Mouse (Mus musculus) lung, embryonic 15.5 days (tissue): ENCODE results near the gene Tnk1. TPM values are rescaled to one million over a fixed set of nuclear protein-coding genes. Genes with fewer than 3 reads are reported as not detected.

Experiments
- ATAC-seq: fragments of 200-750 bp; cut with Nextera tagmentation; 2 replicates; pipeline ENCODE4 v1.8.0; 2017; ENCODE audit warnings: moderate number of reproducible peaks, borderline replicate concordance; ENCODE audit not compliant: low FRiP score, low TSS enrichment; ENCODE audit errors: extremely low read depth
- H3K27ac ChIP-seq: fragments of 300-500 bp; sonication (generic); 2 replicates; pipeline ENCODE4 v1.5.1; 2015; ENCODE audit warnings: moderate library complexity, mild to moderate bottlenecking, inconsistent platforms
- H3K27me3 ChIP-seq: fragments of 300-500 bp; sonication (generic); 2 replicates; pipeline ENCODE4 v1.6.1; 2015; ENCODE audit warnings: inconsistent platforms
- H3K36me3 ChIP-seq: fragments of 300-500 bp; sonication (generic); 2 replicates; pipeline ENCODE4 v1.6.1; 2015; ENCODE audit warnings: inconsistent platforms
- H3K4me1 ChIP-seq: fragments of 300-500 bp; sonication (generic); 2 replicates; pipeline ENCODE4 v1.6.1; 2015; ENCODE audit warnings: inconsistent platforms
- H3K4me2 ChIP-seq: fragments of 300-500 bp; sonication (generic); 2 replicates; pipeline ENCODE4 v1.6.1; 2015; ENCODE audit warnings: inconsistent platforms, mild to moderate bottlenecking, moderate library complexity
- H3K4me3 ChIP-seq: fragments of 300-500 bp; sonication (generic); 2 replicates; pipeline ENCODE4 v1.5.1; 2015; ENCODE audit warnings: mild to moderate bottlenecking, inconsistent platforms
- H3K9ac ChIP-seq: fragments of 300-500 bp; sonication (generic); 2 replicates; pipeline ENCODE4 v1.6.1; 2015; ENCODE audit warnings: inconsistent platforms
- H3K9me3 ChIP-seq: fragments of 300-500 bp; sonication (generic); 2 replicates; pipeline ENCODE4 v1.6.1; 2016; ENCODE audit warnings: inconsistent platforms
- WGBS: fragments of 180-500 bp; shearing (Covaris S2); methylation state at CpG from one replicate; pipeline ENCODE4 v1.1.7; 2015; 5-methylcytosine and 5-hydroxymethylcytosine counted together
- polyA plus RNA-seq: library from polyadenylated mRNA; unstranded; fragments of >200 nt; fragmentation: Nextera tagmentation; extraction: Ambion mirVana; gene quantifications from 2 replicates; pipeline ENCODE4 v1.2.1, GENCODE M21; 2015

Tnk1 gene
- polyA plus RNA-seq, 1 experiment from 2014 or later = 9.2 TPM

DNA sequence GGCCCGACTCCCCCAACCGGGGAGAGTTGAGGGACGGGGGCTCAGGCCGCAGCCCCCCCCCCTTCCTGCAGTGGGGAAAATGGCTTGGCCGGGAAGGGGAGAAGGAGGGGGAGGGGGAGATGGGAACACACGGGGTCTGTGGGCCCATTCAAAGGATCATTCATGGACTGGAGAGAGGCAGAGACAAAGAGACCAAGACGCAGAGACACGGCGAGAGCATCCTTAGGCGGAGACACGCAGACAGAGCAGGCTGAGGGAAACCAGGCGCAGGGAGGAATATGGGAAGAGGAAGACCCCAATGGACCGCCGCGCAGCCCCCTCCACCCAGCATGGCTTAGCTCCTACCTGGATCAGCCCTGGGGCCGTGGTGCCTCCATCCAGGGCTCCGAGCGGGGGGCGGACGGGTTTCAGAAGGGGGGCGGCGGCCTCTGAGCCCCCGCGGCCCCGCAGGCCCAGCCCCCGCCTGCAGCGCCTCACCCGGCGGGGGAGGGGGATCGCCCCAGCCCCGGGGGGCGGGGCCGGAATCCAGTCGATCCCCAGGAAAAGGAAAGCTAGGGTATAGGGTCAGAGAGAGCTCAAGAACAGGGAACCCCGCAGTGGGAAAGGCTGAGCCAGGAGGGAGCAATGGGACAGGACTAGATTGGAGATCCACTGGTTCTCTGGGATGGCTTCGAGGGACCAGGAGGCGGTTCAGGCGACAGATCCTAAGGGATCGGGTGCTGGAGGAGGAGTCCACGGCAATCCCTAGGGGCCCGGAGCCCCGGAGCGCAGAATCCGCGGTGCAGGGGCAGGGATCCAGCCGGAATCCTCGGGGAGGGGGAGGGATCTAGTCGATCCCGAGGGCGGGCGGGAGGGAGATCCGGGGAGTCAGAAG, 21.6 kb downstream of the Tnk1 start:
- under 1% methylated on average over 41 of the region's 52 CpGs for WGBS
- H3K4me1 ChIP-seq = peaks cover 43% of the 10 kb centered on the region
- no peak for ATAC-seq

GRCm38 (mm10) chr11:69835966-69836335, 22.6 kb downstream of the Tnk1 start:
- Histone ChIP-seq H3K4me3 (peak overlapping the region; percentile 71), H3K36me3 (peaks cover 13% of the 10 kb centered on the region; the same call in 1 of the 2 replicates), H3K4me1 (peaks cover 43% of the 10 kb centered on the region), H3K27ac (no peak overlapping the region), H3K27me3 (peaks cover 20% of the 10 kb centered on the region), H3K9ac (0 out of 2 replicates have a peak overlapping the region, but pooled peaks have one; percentile 23), H3K4me2 (peak overlapping the region; percentile 98), H3K9me3 (no peaks in the 10 kb centered on the region)
- 14% methylated on average over 4 of the region's 4 CpGs for WGBS
- no peak for ATAC-seq

More for the DNA sequence above, 21.6 kb downstream of the Tnk1 start:
- Histone ChIP-seq H3K9me3 (no peaks in the 10 kb centered on the region), H3K9ac (peak overlapping the region; percentile 82), H3K4me3 (peak overlapping the region; percentile 71), H3K27me3 (peaks cover 20% of the 10 kb centered on the region), H3K27ac (peak overlapping the region; percentile 90), H3K4me2 (peak overlapping the region; percentile 98), H3K36me3 (peaks cover 13% of the 10 kb centered on the region; the same call in 1 of the 2 replicates)

DNA sequence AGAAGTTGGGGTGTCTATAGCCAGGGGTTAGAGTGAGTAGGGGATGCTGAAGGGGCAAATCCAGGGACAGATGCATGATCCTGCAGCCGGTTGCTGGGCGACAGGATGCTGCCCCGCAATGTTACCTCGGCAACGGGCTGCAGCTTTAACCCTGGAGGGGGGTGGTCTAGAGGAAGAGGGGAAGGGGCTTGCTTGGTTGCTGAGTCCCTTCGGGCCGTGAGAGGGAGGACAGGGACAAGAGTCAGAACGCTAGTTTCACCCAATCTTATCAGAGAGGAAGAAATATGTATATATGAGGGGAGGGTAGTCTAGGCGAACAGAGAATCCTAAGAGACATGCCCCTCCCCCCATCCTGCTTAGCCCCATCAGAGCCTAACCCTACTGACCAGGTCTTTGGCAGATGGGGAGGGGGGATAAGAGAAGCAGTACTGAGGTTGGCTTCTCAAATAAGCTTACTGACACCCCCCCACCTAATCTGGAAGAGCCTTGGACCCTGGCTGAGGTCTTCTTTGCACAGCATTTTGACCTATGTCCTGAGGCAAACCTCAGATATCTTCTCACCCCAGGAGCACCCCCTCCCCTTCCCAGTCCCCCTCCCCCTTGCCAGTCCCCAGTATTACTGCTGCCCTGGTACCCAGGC, 23.1 kb downstream of the Tnk1 start:
- Histone ChIP-seq H3K9ac (no peak overlapping the region), H3K4me2 (peak overlapping the region; percentile 98), H3K27me3 (peaks cover 20% of the 10 kb centered on the region), H3K9me3 (no peaks in the 10 kb centered on the region), H3K27ac (no peak overlapping the region), H3K4me1 (peaks cover 43% of the 10 kb centered on the region), H3K4me3 (peak overlapping the region; percentile 71; the same call in 1 of the 2 replicates), H3K36me3 (peaks cover 13% of the 10 kb centered on the region; the same call in 1 of the 2 replicates)
- 14% methylated on average over 9 of the region's 9 CpGs for WGBS
- no peak for ATAC-seq

DNA sequence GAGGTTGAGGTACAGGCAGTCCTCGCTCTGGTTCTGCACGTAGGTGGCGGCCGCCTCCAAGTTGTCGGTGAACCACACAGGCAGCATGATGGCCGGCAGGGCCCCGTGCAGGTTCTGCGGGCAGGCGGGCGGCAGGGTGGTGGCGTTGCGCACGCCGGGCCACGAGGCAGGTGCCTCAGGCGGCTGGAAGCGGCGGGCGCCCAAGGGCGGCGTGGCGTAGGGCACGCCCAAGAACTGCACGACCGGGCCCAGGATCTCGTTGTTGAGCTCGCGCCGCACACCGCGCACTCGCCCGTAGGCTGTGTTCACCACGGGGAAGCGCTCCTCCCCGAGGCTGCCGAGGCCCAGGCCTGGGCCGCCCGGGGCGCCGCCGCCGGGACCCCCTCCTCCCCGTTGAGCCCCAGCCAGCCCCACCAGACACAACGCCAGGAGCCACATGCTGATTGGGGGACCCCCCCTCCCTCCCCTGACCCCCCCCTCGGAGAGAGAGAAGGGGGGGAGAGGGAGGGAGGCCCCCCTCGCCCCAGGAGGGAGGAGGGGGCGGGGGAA, 24.5 kb downstream of the Tnk1 start:
- WGBS = 13% methylated on average over 35 of the region's 48 CpGs

GRCm38 (mm10) chr11:69833554-69833953, 25.0 kb downstream of the Tnk1 start:
- peaks cover 37% of the 10 kb centered on the region for H3K4me1 ChIP-seq
- peak overlapping the region; percentile 58 for H3K9ac ChIP-seq
- H3K4me3 ChIP-seq = peak overlapping the region; percentile 37
- peak overlapping the region; percentile 98 for H3K4me2 ChIP-seq
- H3K27me3 ChIP-seq = peaks cover 20% of the 10 kb centered on the region
- no peak overlapping the region for H3K27ac ChIP-seq
- ATAC-seq = no peak
- H3K9me3 ChIP-seq = no peaks in the 10 kb centered on the region
- 49% methylated on average over 8 of the region's 8 CpGs for WGBS
- peaks cover 13% of the 10 kb centered on the region; the same call in 1 of the 2 replicates for H3K36me3 ChIP-seq

More for the DNA sequence above, 24.5 kb downstream of the Tnk1 start:
- Histone ChIP-seq H3K9ac (peak overlapping the region; percentile 58), H3K36me3 (peaks cover 13% of the 10 kb centered on the region; the same call in 1 of the 2 replicates), H3K27me3 (peaks cover 20% of the 10 kb centered on the region), H3K27ac (0 out of 2 replicates have a peak overlapping the region, but pooled peaks have one; percentile 14), H3K4me3 (peak overlapping the region; percentile 37), H3K4me2 (peak overlapping the region; percentile 98), H3K4me1 (peaks cover 39% of the 10 kb centered on the region), H3K9me3 (no peaks in the 10 kb centered on the region)
- no peak for ATAC-seq

GRCm38 (mm10) chr11:69828832-69829231, 29.7 kb downstream of the Tnk1 start:
- H3K9ac ChIP-seq = no peak overlapping the region
- H3K27ac ChIP-seq = no peak overlapping the region
- H3K4me3 ChIP-seq = no peak overlapping the region
- WGBS = 74% methylated on average over 5 of the region's 5 CpGs
- peaks cover 6% of the 10 kb centered on the region for H3K4me1 ChIP-seq
- no peak for ATAC-seq
- H3K36me3 ChIP-seq = peaks cover 39% of the 10 kb centered on the region
- H3K27me3 ChIP-seq = peaks cover 8% of the 10 kb centered on the region
- no peaks in the 10 kb centered on the region for H3K9me3 ChIP-seq
- H3K4me2 ChIP-seq = no peak overlapping the region

DNA sequence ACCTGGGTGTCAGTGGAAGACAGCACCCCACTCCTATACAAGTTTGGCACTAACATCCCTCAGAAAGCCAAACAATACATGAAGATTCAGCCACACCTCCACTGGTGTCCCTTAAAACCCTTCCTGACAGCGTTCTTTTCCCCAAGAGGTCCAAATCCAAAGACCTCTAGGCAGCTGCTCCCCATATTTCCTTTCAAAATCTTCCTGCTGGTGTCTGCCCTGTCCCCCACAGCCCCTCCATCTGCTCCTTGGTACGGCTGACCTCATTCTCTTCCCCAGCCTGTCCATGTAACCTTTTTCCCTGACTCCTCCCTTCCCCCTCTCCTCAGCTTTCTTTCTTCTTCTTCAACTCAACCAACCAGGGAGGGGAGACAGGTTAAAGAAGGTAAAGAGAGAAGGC, 35.1 kb downstream of the Tnk1 start:
- no peak overlapping the region for H3K9ac ChIP-seq
- no peak for ATAC-seq
- no peaks in the 10 kb centered on the region for H3K27me3 ChIP-seq
- H3K4me3 ChIP-seq = no peak overlapping the region
- 72% methylated on average over 2 of the region's 2 CpGs for WGBS
- peaks cover 26% of the 10 kb centered on the region for H3K36me3 ChIP-seq
- no peak overlapping the region for H3K27ac ChIP-seq
- H3K9me3 ChIP-seq = no peaks in the 10 kb centered on the region
- no peaks in the 10 kb centered on the region for H3K4me1 ChIP-seq
- no peak overlapping the region for H3K4me2 ChIP-seq

GRCm38 (mm10) chr11:69822080-69822479, 36.5 kb downstream of the Tnk1 start, which contains the start of gene Spem1:
TSS of gene Spem1 (minus strand) at chr11:69822180.
- Histone ChIP-seq H3K4me1 (no peaks in the 10 kb centered on the region), H3K27ac (no peak within 1 kb of the TSS), H3K9ac (no peak within 1 kb of the TSS), H3K4me3 (no peak within 1 kb of the TSS), H3K36me3 (peaks cover 19% of the 10 kb centered on the region), H3K27me3 (no peaks in the 10 kb centered on the region), H3K9me3 (no peaks in the 10 kb centered on the region), H3K4me2 (no peak within 1 kb of the TSS)
- no peak for ATAC-seq
- 92% methylated on average over 3 of the region's 3 CpGs for whole genome bisulfite sequencing

- Histone ChIP-seq H3K9ac (no peak overlapping the region), H3K4me2 (no peak overlapping the region), H3K9me3 (no peaks in the 10 kb centered on the region), H3K27me3 (no peaks in the 10 kb centered on the region), H3K4me1 (no peaks in the 10 kb centered on the region), H3K27ac (no peak overlapping the region), H3K36me3 (no peaks in the 10 kb centered on the region), H3K4me3 (no peak overlapping the region)
- no peak for ATAC-seq
- WGBS = 91% methylated on average over 8 of the region's 8 CpGs
Observed at GRCm38 (mm10) chr11:69818871-69819270, 39.7 kb downstream of the Tnk1 start.

- H3K9me3 ChIP-seq = no peaks in the 10 kb centered on the region
- WGBS = 77% methylated on average over 2 of the region's 2 CpGs
- H3K27ac ChIP-seq = no peak within 1 kb of the TSS
- no peaks in the 10 kb centered on the region for H3K27me3 ChIP-seq
- H3K4me1 ChIP-seq = no peaks in the 10 kb centered on the region
- no peak within 1 kb of the TSS for H3K9ac ChIP-seq
- no peak within 1 kb of the TSS for H3K4me3 ChIP-seq
- H3K4me2 ChIP-seq = no peak within 1 kb of the TSS
- no peaks in the 10 kb centered on the region for H3K36me3 ChIP-seq
- no peak for ATAC-seq
Observed at GRCm38 (mm10) chr11:69818365-69818764, 40.2 kb downstream of the Tnk1 start, which contains the start of gene Spem2. TSS of gene Spem2 (minus strand) at chr11:69818465.

DNA sequence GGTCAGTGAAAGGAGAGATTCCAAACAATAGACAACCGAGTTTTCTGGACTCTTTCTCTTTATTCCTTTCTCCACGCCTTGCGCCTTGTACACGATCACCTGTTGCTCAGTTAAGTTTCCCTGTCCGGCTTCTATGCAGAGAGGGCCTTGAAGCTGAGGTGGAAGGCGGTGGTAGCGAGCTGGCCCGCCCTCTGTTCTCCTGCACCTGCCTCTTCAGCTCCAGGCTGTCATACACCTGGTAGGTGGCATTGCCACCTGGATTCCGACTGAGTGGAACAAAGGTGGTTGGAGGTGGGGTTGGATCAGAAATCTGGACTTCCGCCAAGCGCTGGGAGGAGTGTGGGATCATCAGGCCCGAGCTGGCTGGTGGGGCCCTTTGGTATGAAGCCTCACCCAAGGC, 42.0 kb downstream of the Tnk1 start:
- no peak overlapping the region for H3K27ac ChIP-seq
- 80% methylated on average over 12 of the region's 12 CpGs for WGBS
- no peak for ATAC-seq

More for the DNA sequence above, 42.0 kb downstream of the Tnk1 start:
- H3K4me3 ChIP-seq = no peak overlapping the region
- no peaks in the 10 kb centered on the region for H3K9me3 ChIP-seq
- H3K9ac ChIP-seq = no peak overlapping the region
- H3K27me3 ChIP-seq = no peaks in the 10 kb centered on the region
- no peak overlapping the region for H3K4me2 ChIP-seq
- no peaks in the 10 kb centered on the region for H3K36me3 ChIP-seq
- H3K4me1 ChIP-seq = no peaks in the 10 kb centered on the region
